Mouse (Mus musculus): ENCODE data around the gene Ptf1a. TPM values are rescaled to one million over a fixed set of nuclear protein-coding genes. Genes with fewer than 3 reads are reported as not detected.

Gene Ptf1a
- polyA plus RNA-seq, 1 experiment, result not detected

GRCm38 (mm10) chr2:19458785-19459184, 13.3 kb downstream of the Ptf1a start:
- TF ChIP-seq CEBPB (IDR thresholded peaks at IDR 0.05; ENCODE audit: insufficient read depth, poor library complexity, severe bottlenecking) (no peak), TCF3 (IDR thresholded peaks at IDR 0.05; ENCODE audit: insufficient read length, low read depth) (no peak), E2F4 (IDR thresholded peaks at IDR 0.05; ENCODE audit: insufficient read depth) (no peak), SRF (IDR thresholded peaks at IDR 0.05; ENCODE audit: control insufficient read depth, insufficient read length, low read depth) (no peak), MYOG (IDR thresholded peaks at IDR 0.05; ENCODE audit: control insufficient read depth in 1 of 3, insufficient read depth in 1 of 3, insufficient read length in 2 of 3, low read depth in 2 of 3) (no peak), USF1 (IDR thresholded peaks at IDR 0.05; ENCODE audit: low read depth) (no peak), POLR2A (IDR thresholded peaks at IDR 0.05; ENCODE audit: insufficient read length, low read depth) (no peak), MYOD1 (IDR thresholded peaks at IDR 0.05; ENCODE audit: control insufficient read depth in 1 of 3, insufficient read length in 2 of 3, low read depth in 2 of 3) (no peak), REST (IDR thresholded peaks at IDR 0.05; ENCODE audit: insufficient read depth, insufficient read length) (no peak), MAX (IDR thresholded peaks at IDR 0.05; ENCODE audit: low read depth) (no peak)
- Histone ChIP-seq H3K36me3 (ENCODE audit: control insufficient read depth, insufficient read depth) (no peaks in the 10 kb centered on the region), H3K4me3 (no peak overlapping the region), H3K79me2 (ENCODE audit: control insufficient read depth, insufficient read depth) (no peaks in the 10 kb centered on the region), H3ac (ENCODE audit: control insufficient read depth, insufficient read length) (no peak overlapping the region), H3K4me2 (ENCODE audit: low read depth) (no peak overlapping the region), H3K27me3 (ENCODE audit: control insufficient read depth, insufficient read depth, insufficient read length) (no peaks in the 10 kb centered on the region)

- Histone ChIP-seq H3K4me2 (ENCODE audit: low read depth) (no peak overlapping the region), H3K4me3 (no peak overlapping the region), H3K27me3 (ENCODE audit: control insufficient read depth, insufficient read depth, insufficient read length) (no peaks in the 10 kb centered on the region), H3K79me2 (ENCODE audit: control insufficient read depth, insufficient read depth) (no peaks in the 10 kb centered on the region), H3K36me3 (ENCODE audit: control insufficient read depth, insufficient read depth) (no peaks in the 10 kb centered on the region), H3ac (ENCODE audit: control insufficient read depth, insufficient read length) (no peak overlapping the region)
- no peak for TF ChIP-seq REST (IDR thresholded peaks at IDR 0.05; ENCODE audit: insufficient read depth, insufficient read length)
- TF ChIP-seq USF1 (IDR thresholded peaks at IDR 0.05; ENCODE audit: low read depth), result no peak
- no peak for TF ChIP-seq TCF12 (IDR thresholded peaks at IDR 0.05; ENCODE audit: insufficient read depth, poor library complexity, severe bottlenecking)
- TF ChIP-seq MAX (IDR thresholded peaks at IDR 0.05; ENCODE audit: low read depth), result no peak
- no peak for TF ChIP-seq MYOG (IDR thresholded peaks at IDR 0.05; ENCODE audit: control insufficient read depth in 1 of 3, insufficient read depth in 1 of 3, insufficient read length in 2 of 3, low read depth in 2 of 3)
- TF ChIP-seq CEBPB (IDR thresholded peaks at IDR 0.05; ENCODE audit: insufficient read depth, poor library complexity, severe bottlenecking), result no peak
- no peak for TF ChIP-seq E2F4 (IDR thresholded peaks at IDR 0.05; ENCODE audit: insufficient read depth)
- TF ChIP-seq POLR2AphosphoS2 (IDR thresholded peaks at IDR 0.05; ENCODE audit: insufficient read length, low read depth), result no peak
- TF ChIP-seq TCF3 (IDR thresholded peaks at IDR 0.05; ENCODE audit: insufficient read length, low read depth), result no peak
- no peak for TF ChIP-seq MYOD1 (IDR thresholded peaks at IDR 0.05; ENCODE audit: control insufficient read depth in 1 of 3, insufficient read length in 2 of 3, low read depth in 2 of 3)
- TF ChIP-seq POLR2A (IDR thresholded peaks at IDR 0.05; ENCODE audit: insufficient read length, low read depth), result no peak
- no peak for TF ChIP-seq SRF (IDR thresholded peaks at IDR 0.05; ENCODE audit: control insufficient read depth, insufficient read length, low read depth)
Measured at GRCm38 (mm10) chr2:19461940-19462339, 16.5 kb downstream of the Ptf1a start.

GRCm38 (mm10) chr2:19490262-19490661, 44.8 kb downstream of the Ptf1a start:
- Histone ChIP-seq H3ac (ENCODE audit: control insufficient read depth, insufficient read length) (no peak overlapping the region), H3K27me3 (ENCODE audit: control insufficient read depth, insufficient read depth, insufficient read length) (no peaks in the 10 kb centered on the region), H3K36me3 (ENCODE audit: control insufficient read depth, insufficient read depth) (no peaks in the 10 kb centered on the region), H3K4me2 (ENCODE audit: low read depth) (no peak overlapping the region), H3K79me2 (ENCODE audit: control insufficient read depth, insufficient read depth) (no peaks in the 10 kb centered on the region), H3K4me3 (no peak overlapping the region)
- TF ChIP-seq CEBPB (IDR thresholded peaks at IDR 0.05; ENCODE audit: insufficient read depth, poor library complexity, severe bottlenecking) (no peak), TCF12 (IDR thresholded peaks at IDR 0.05; ENCODE audit: insufficient read depth, poor library complexity, severe bottlenecking) (no peak), E2F4 (IDR thresholded peaks at IDR 0.05; ENCODE audit: insufficient read depth) (no peak)

Other genes with a start within 250 kb of the Ptf1a start
- gene Armc3, start 246.4 kb upstream of the Ptf1a start, polyA plus RNA-seq (2012; fragmentation: generic; extraction: Trizol), result not detected
- gene Msrb2, start 74.2 kb upstream of the Ptf1a start, polyA plus RNA-seq (2012; fragmentation: generic; extraction: Trizol), result 2.5 TPM
- gene 4921504E06Rik, start 108.3 kb downstream of the Ptf1a start, polyA plus RNA-seq (2012; fragmentation: generic; extraction: Trizol), result not detected
- 3.5 TPM for gene Otud1, start 212.1 kb downstream of the Ptf1a start, polyA plus RNA-seq (2012; fragmentation: generic; extraction: Trizol)